Mouse (Mus musculus) kidney, adult 9 months (tissue): ENCODE measurements around the gene Tcl1b3.
"Not testable (repeated sequence)": the region's sequence is repeated elsewhere in the genome, so short reads cannot be mapped to it uniquely, and the experiment has no call there.

ENCODE experiments used
- DNase-seq: peaks from one replicate; pipeline ENCODE4 v3.0.0; 2022

The Tcl1b3 gene

DNA sequence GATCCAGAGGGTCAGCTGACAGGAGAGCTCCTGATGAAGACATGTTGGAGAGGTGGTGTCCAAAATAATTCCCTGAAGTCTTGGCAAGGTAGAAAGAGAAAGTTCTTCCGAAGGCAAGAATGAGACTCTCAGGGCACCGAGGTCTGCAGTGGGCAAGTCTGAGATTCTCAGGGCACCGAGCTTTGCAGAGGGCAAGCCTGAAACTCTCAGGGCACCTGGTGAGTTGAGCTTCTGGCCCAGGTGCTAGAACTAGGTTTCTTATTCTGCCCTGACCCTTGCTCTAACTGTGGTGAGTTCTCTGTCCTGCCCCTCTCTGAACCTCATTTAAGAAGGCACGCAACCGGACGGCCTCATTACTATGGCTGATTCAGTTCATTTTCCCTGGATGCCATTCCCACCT, at the start of gene Tcl1b3:
Gene Tcl1b3, plus strand, starts transcription at position 301 of the 400 bp plus-strand sequence.
- not testable (repeated sequence) for DNase-seq

DNA sequence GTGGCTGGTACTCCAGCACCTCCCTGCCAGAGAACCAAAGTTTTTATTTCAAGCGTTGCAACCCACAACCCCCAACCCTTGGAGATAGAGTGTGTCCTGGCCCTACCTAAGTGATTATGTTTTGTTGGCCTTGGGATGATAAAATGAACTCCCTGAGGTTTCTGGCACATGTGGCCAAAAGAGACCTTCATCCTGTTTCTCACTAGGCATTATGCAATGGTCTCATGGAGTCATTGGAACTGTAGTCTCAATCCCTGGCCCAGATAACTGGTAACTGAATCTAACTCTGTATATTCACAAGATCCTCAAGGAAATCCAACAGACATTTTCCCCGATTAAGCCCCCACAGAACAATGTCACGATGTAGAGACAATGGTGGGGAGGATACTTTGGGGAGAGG, 47.7 kb upstream of the Tcl1b3 start:
- no peak for DNase-seq

DNA sequence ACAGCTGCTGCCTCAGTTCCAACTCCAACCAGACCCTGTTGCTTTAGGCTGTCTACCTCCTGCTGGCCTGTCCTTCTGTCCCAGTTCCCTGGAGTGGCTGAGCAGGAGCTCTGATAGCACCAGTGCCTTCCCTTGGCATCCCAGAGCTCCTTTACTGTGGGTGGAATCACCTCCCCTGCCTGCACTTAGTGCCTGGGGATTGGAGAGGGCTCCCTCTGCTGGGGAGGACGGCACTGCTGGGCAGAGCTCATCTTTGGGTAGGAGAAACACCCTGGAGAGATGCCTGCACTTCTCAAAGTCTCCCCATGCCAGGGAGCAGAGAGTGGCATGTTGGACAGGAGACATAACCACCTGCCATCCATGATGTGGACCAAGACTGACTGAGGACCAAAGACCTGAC, 45.9 kb upstream of the Tcl1b3 start:
- not testable (repeated sequence) for DNase-seq

DNA sequence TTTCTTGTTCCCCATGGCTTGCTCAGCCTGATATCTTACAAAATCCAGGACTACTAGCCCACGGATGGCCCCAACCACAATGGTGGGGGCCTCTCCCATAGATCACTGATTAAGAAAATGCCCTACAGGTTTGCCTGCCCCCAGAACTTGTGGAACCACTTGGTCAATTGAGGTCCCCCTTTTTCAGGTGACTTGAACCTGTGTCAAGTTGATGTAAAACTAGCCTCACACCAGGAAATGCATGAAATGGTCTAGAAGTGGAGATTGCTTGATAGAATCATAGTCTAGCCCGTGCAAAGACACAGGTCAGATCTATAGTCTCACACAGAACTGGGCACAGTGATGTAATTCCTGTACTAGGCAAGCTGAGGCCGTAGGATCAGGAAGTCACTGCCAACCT, 45.1 kb upstream of the Tcl1b3 start, which contains the start of gene Tcl1b2:
Gene Tcl1b2, plus strand, starts transcription at position 301 of the 400 bp plus-strand sequence.
- no peak for DNase-seq

DNA sequence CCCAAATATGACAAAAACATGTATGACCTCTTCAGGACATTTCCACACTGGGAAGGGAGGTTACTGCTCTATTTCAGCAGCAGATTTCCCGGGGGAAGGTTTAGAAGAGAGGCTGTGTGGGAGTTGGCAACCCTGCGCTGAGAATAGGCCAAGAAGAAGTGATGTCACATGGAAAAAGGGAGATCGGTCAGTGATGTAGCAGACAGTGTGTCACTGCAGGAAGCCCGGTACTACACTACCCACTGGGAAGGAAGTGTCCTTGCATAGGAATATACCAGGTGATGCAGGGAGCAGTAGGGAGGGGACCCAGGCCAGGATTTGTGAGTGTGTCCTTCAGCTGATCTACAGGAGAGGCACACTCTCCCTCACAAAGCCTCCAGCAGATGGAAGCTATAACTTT, 35.6 kb upstream of the Tcl1b3 start:
- DNase-seq: not testable (repeated sequence)

DNA sequence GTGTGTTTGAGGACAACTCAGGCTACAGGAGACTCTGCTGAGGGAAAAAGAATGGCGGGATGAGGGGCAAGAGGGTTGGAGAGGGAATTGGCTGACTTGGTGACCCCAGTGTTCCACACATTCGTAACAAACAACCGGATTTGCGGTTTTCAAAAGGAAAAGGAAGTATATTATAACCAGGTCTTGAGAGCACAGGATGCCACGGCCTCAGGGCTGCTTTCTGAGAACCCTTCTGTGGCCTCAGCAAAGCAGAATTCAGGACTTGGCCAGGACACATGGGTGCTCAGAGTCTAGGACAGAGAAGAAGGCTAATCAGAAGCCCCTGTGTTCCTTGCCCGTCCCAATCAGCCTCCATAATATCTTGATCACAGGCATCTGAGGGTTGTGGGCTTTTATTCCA, 32.0 kb upstream of the Tcl1b3 start:
- DNase-seq: no peak

DNA sequence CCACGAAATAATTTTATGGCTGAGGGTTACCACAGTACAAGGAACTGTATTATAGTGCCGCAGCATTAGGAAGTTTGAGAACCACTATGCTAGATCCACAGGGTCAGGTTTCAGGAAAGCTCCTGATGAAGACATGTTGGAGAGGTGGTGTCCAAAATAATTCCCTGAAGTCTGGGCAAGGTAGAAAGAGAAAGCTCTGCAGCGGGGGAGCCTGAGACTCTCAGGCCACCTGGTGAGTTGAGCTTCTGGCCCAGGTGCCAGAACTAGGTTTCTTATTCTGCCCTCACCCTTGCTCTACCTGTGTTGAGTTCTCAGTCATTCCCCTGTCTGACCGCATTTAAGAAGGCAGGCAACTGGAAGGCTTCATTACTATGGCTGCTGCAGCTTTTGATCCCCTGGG, 31.5 kb upstream of the Tcl1b3 start, which contains the start of gene Tcl1b1:
Gene Tcl1b1, plus strand, starts transcription at position 301 of the 400 bp plus-strand sequence.
- DNase-seq: no peak

DNA sequence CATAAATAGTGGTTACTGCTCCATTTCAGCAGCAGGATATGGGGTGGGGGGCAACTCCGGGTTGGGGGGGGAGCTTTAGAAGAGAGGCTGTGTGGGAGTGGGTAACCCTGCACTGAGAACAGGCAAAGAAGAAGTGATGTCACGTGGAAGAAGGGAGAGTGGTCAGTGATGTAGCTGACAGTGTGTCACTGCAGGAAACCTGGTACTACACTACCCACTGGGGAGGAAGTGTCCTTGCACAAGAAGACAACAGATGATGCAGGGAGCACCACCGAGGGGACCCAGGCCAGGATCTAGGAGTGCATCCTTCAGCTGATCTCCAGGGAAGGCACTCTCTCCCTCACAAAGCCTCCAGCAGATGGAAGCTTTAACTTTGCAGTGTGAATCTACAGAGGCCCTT, 24.1 kb upstream of the Tcl1b3 start:
- DNase-seq: no peak

DNA sequence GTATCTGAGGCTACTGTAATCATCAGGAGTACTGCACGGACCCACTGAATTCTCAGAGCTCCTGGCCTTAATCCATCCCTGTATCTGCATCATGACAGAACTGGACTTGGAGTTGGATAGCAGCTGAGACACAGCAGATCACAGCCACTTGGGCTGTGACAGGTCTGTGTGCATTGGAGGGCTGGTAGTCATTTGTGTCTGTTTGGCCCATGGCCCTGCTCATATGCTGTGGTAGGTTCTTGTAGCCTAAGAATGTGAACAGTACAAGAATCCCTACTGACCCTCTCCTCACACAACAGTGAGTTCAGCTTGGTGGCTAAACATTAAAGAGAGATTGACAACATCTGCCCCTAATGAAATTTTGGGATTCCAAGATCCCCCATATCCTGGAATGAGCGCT, 17.5 kb upstream of the Tcl1b3 start:
- no peak for DNase-seq

DNA sequence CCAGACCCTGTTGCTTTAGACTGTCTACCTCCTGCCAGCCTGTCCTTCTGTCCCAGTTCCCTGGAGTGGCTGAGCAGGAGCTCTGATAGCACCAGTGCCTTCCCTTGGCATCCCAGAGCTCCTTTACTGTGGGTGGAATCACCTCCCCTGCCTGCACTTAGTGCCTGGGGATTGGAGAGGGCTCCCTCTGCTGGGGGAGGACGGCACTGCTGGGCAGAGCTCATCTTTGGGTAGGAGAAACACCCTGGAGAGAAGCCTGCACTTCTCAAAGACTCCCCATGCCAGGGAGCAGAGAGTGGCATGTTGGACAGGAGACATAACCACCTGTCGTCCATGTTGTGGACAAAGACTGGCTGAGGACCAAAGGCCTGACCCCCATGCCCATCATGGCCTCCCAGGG, 16.5 kb upstream of the Tcl1b3 start:
- DNase-seq: peak; percentile 66

DNA sequence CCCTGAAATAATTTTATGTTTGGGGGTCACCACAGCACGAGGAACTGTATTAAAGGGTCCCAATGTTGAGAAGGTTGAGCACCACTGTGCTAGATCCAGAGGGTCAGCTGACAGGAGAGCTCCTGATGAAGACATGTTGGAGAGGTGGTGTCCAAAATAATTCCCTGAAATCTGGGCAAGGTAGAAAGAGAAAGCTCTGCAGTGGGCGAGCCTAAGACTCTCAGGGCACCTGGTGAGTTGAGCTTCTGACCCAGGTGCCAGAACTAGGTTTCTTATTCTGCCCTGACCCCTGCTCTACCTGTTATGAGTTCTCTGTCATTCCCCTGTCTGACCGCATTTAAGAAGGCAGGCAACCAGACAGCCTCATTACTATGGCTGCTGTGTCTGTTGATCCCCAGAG, 14.8 kb upstream of the Tcl1b3 start, which contains the start of gene Tcl1b5:
Gene Tcl1b5, plus strand, starts transcription at position 301 of the 400 bp plus-strand sequence.
- not testable (repeated sequence) for DNase-seq

DNA sequence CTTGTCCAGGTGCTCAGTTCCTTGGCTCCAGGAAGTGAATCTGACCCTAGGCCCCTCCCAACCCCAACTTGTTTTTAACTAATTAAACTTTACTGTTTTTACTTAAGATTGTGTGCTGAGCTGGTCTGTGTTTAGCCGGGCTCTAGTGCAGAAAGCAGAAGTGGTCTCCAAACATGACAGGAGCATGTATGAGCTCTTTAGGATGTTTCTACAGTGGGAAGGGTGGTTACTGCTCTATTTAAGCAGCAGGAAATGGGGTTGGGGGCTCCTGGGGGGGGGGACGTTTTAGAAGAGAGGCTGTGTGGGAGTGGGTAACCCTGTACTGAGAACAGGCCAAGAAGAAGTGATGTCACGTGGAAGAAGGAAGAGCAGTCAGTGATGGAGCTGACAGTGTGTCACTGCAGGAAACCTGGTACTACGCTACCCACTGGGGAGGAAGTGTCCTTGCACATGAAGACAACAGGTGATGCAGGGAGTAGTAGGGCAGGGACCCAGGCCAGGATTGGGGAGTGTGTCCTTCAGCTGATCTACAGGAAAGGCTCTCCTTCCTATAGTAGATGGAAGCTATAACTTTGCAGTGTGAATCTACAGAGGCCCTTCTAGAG, 9.7 kb upstream of the Tcl1b3 start:
- DNase-seq: not testable (repeated sequence)

DNA sequence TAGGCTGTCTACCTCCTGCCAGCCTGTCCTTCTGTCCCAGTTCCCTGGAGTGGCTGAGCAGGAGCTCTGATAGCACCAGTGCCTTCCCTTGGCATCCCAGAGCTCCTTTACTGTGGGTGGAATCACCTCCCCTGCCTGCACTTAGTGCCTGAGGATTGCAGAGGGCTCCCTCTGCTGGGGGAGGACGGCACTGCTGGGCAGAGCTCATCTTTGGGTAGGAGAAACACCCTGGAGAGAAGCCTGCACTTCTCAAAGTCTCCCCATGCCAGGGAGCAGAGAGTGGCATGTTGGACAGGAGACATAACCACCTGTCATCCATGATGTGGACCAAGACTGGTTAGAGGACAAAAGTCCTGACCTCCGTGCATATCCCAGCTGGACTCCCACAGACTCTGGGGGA, 1.9 kb upstream of the Tcl1b3 start:
- DNase-seq: peak; percentile 17

DNA sequence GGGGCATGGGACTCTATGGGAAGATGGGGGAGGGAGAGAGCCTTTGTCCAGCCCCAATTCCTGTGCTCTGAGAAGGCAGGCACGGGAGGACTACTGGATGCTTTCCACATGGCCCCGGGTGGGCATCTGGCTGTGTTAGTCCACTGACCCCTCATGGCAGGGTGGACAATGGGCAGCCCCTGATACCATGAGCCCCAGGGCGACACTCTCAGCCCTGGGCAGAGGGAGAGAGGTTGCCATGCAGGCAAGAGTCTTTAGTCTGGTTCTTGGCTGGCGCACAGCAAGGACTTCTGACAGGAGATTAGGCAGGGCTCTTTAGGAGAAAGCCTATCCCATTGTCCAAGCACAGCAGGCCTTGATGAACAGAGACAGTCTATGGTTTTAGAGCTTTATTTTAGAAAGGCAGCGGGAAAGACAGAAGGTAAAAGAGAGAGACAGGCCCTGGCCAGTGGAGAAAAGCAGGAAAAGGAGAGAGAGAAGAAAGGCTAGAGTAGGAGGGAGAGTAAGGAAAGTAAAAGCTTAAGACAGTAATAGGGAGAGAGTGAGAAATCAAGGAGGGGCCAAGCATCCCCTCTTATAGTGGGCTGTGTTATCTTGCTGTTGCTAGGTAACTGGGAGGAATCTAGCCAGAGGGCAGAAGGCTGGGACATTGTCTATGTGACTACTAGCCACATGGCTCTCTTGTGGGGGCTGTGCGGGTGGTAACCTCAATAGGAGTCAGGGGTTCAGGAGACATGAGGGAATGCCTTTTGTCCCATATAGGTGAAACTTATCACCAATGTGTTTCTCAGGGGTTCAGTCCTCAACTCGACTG, 9.0 kb downstream of the Tcl1b3 start:
- DNase-seq: not testable (repeated sequence)

DNA sequence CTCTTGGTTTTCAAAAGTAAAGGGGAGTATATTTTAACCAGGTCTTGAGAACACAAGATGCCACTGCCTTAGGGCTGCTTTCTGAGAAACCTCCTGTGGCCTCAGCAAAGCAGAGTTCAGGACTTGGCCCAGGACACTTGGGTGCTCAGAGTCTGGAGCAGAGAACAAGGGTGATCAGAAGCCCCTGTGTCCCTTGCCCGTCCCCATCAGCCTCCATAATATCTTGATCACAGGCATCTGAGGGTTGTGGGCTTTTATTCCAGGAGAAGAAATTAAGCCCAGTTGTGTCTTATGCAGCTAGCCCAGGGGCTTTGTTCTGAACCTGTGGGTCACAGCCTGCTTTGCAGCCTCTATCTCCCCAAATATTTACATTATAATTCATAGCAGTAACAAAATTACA, 10.8 kb downstream of the Tcl1b3 start, which contains the start of gene Tcl1b4:
Gene Tcl1b4, plus strand, starts transcription at position 301 of the 400 bp plus-strand sequence.
- not testable (repeated sequence) for DNase-seq

DNA sequence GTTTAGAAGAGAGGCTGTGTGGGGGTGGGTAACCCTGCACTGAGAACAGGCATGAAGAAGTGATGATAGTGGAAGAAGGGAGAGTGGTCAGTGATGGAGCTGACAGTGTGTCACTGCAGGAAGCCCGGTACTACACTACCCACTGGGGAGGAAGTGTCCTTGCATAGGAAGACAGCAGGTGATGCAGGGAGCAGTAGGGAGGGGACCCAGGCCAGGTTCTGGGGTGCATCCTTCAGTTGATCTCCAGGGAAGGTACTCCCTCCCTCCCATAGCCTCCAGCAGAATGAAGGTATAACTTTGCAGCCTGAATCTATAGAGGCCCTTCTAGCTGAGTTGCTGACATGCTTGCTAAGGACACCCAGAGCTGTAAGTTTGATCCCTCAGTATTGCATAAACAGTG, 16.2 kb downstream of the Tcl1b3 start:
- no peak for DNase-seq

DNA sequence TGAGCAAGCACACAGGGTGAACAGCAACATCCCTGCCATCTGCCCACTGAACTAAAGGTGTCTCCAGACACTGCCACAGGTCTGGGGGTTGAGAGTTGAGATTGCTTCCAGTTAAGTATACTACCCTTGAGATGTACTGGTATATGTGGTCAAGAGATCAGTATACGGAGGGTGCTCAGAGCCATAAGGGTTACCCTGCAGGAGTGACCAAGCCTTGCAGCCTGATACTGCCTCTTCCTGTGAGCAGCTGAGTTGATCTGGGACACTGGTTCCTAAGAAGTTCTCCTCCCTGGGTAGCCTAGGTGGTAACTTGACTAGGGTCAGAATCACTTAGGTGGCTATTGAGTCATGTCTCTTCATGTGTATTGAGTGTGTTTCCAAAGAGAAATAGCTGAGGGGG, 17.6 kb downstream of the Tcl1b3 start:
- DNase-seq: no peak

DNA sequence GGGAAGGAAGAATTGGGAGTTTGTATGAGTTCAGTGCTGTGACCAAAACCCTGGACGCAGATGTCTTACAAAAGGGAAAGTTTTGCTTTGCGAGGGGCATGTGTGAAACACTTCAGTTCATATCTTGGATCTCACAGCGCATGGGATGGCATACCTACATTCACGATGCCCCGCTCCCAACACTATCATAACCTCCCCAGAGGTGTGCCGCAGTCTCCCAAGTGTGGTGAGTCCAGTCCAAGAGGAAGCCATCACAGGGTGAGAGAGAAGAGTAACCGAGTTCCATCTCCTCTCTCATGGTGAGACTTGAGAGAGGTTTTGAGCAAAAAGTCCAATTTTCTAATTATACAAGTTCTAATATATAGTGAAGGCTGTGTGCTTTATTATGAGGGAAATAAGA, 18.4 kb downstream of the Tcl1b3 start:
- DNase-seq: no peak

DNA sequence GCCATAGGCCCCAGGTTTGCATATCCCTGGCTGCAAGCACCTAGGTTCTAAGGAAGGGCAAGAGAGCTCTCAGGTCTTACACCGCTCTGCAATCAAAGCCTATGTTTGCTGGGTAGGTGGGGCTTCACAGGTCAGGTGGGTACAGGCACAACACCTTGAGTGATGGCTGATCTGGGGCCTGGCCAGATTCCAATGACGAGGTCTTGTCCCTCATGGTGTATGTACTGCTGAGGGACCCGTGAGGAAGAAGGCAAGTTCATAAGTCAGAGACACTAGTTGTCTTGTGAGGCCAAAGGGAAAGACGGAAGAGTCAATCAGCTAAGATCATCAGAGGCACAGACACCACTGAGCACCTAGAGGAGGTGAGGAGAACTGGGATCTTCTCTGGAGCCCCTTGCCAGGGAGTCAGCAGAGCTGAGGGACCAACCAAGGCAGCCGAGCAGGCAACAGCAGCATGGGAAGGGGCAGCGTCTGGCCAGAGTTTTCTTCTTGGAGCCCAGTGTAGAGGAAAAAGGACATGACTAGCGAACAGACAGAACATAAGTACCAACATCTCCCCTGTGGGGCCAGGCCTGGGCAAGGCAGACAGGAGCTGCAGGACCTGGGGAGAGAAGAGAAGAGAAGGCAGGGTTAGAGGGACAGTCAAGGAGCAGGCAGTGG, 26.4 kb downstream of the Tcl1b3 start:
- DNase-seq: no peak

DNA sequence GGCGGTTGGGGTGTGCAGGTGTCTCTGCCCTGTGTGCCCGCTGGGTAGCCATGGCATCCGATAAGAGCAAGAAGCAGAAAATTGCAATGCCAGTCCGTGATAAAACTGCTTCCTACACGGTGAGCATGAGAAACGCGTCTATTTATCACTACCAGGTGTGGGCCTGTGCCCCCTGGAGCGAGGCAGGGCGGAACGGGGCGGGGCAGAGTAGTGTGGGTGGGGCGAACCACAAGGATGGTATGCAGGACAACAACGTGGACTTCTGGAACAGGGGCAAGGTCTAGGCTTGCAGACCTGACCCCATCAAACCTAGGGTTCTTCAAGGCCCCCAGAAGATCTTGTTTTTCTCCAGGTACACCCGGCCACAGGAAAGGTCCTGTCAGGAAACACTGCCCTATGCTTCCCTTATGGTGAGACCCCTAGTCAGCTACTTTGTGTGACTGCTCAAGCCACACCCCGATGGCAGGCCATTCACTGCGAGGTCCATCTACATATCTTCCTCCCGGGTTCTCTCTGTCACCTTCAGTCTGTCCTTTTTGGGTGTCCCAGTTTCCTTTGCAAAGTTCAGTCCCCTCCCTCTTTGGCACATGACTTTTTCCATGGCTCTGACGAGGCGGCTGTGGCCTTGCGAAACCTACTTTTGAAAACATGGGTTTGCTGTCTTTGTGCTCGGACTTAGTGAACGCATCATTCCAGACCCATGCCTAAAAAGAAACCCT, 31.9 kb downstream of the Tcl1b3 start, which contains the start of gene Tcl1:
Gene Tcl1, minus strand, starts transcription at position 193 of the 719 bp plus-strand sequence.
- no peak for DNase-seq

DNA sequence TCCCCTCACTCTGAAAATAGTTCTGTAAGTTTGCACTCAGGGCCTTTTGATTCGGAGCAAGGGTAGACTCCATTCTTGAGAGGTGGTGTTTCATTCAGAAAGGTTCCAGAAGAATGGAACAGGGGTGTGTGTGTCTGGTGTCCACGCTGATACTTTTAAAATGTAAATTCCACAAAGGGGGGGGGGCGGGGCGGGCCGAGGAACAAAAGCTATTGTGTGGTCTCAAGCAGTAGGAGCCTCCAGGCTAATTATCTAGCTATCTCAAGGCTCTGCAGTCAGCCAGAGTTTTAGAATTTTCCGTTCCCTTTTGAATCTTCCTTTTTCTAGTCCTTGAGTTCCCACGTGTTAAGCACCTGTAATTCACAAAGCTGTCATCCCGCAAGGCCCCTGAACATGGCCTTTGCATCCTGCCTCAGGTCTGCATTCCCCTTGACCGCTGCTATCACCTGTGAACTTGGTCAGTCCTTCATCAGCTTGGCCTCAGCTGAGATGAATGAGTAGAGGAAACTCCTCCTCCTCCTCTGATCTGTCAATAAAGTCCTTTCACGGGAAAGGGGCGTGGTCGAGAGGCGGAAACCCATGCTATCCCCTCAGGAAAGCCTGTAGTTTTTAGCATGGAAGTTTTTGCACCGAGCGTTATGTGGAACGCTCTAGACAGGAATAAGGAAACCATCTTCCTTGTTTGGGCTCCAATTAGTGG, 33.9 kb downstream of the Tcl1b3 start:
- no peak for DNase-seq

DNA sequence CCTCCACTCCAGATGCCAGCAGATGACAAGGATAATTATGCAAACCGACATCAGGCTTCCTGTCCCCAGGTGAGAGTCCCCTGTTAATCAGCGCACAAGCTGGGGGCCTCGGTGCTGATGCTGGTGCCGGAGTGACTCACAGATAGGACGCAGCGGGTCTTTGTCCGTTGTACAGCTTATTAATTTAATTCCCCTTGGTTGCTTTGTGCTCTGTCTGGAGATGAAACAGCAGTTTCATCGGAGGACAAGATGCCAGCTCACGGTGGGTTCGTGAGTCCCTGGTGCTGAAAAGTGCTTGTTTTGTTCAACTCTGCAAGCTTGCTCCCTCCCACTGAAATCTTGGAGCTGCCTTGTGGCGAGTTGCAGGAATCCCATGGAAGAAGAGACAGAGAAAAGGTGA, 43.5 kb downstream of the Tcl1b3 start:
- DNase-seq: no peak
